Mouse (Mus musculus) v-Abl transformed pro-B cells (cell line): ENCODE data around the gene Pnma5.
"Not testable (repeated sequence)": the region's sequence is repeated elsewhere in the genome, so short reads cannot be mapped to it uniquely, and the experiment has no call there.

Experiments used
- in situ Hi-C, 2 experiments: fragments of 400-800 bp; cut with MboI; formaldehyde crosslinking; loops; one replicate each; pipeline ENCODE4 v1.15.1; 2025; ENCODE audit not compliant: unreplicated experiment in 2 of 2

Gene Pnma5

GRCm38 (mm10) chrX:73037003-73037402, at the start of gene Pnma5:
Gene Pnma5 (minus strand): TSS chrX:73037103.
- in situ Hi-C loops, result no loop called here

- in situ Hi-C loops, result not testable (repeated sequence)
Observed at GRCm38 (mm10) chrX:73082267-73083055, 45.6 kb upstream of the Pnma5 start, which contains the start of gene Xlr4a. Gene Xlr4a (minus strand): TSS chrX:73082478.

GRCm38 (mm10) chrX:73066765-73067312, 29.9 kb upstream of the Pnma5 start:
- in situ Hi-C loops, result loop anchor here in 1 of 2 experiments (25.0 kb wide), 1 partner anchor 370 kb away; the partner anchor contains the start of gene Trex2

- in situ Hi-C loops, result loop anchor here in 1 of 2 experiments (25.0 kb wide), 1 partner anchor 373 kb away; the partner anchor contains the start of gene Trex2
Observed at GRCm38 (mm10) chrX:73064415-73064793, 27.5 kb upstream of the Pnma5 start, which contains the start of gene Pnma3. Gene Pnma3 (plus strand): TSS chrX:73064787.

GRCm38 (mm10) chrX:73063512-73064414, 26.9 kb upstream of the Pnma5 start:
- in situ Hi-C loops, result loop anchor here in 1 of 2 experiments (25.0 kb wide), 1 partner anchor 374 kb away; the partner anchor contains the start of gene Trex2

- in situ Hi-C loops, result loop anchor here in 1 of 2 experiments (25.0 kb wide), 1 partner anchor 375 kb away; the partner anchor contains the start of gene Trex2
Observed at GRCm38 (mm10) chrX:73062323-73062722, 25.4 kb upstream of the Pnma5 start.

- in situ Hi-C loops, result loop anchor here in 1 of 2 experiments (25.0 kb wide), 1 partner anchor 376 kb away; the partner anchor contains the start of gene Trex2
Observed at GRCm38 (mm10) chrX:73061528-73061927, 24.6 kb upstream of the Pnma5 start.

GRCm38 (mm10) chrX:73053860-73054563, 17.1 kb upstream of the Pnma5 start:
- in situ Hi-C loops, result loop anchor here in 1 of 2 experiments (10.0 to 25.0 kb wide), 2 partner anchors 383 to 631 kb away; partner anchors contain the start of gene Trex2

- in situ Hi-C loops, result no loop called here
Observed at GRCm38 (mm10) chrX:73039666-73040065, 2.8 kb upstream of the Pnma5 start.

GRCm38 (mm10) chrX:73038831-73039230, 1.9 kb upstream of the Pnma5 start:
- in situ Hi-C loops, result no loop called here

GRCm38 (mm10) chrX:73012846-73013245, 24.1 kb downstream of the Pnma5 start:
- in situ Hi-C loops, result loop anchor here (25.0 kb wide), 4 partner anchors 424 to 1399 kb away; partner anchors contain the start of genes Pnck (in 2 of the 2), Slc6a8 (in 2 of the 2), Flna (in 1 of the 2) and Trex2 (in 1 of the 2)

- in situ Hi-C loops, result loop anchor here (5.0 to 25.0 kb wide), 5 partner anchors 429 to 1419 kb away; partner anchors contain the start of genes Pnck (in 2 of the 2), Slc6a8 (in 2 of the 2), Flna (in 1 of the 2) and G6pdx (in 1 of the 2)
Observed at GRCm38 (mm10) chrX:73007597-73008479, 29.1 kb downstream of the Pnma5 start.

- in situ Hi-C loops, result loop anchor here (5.0 to 25.0 kb wide), 5 partner anchors 432 to 1422 kb away; partner anchors contain the start of genes Pnck (in 2 of the 2), Slc6a8 (in 2 of the 2), Flna (in 1 of the 2) and G6pdx (in 1 of the 2)
Observed at GRCm38 (mm10) chrX:73005678-73006077, 31.2 kb downstream of the Pnma5 start.

GRCm38 (mm10) chrX:73003110-73003509, 33.8 kb downstream of the Pnma5 start:
- in situ Hi-C loops, result loop anchor here (25.0 kb wide), 4 partner anchors 434 to 1409 kb away; partner anchors contain the start of genes Pnck (in 2 of the 2), Slc6a8 (in 2 of the 2), Flna (in 1 of the 2) and Trex2 (in 1 of the 2)

- in situ Hi-C loops, result no loop called here
Observed at GRCm38 (mm10) chrX:72995542-72995941, 41.4 kb downstream of the Pnma5 start.

- in situ Hi-C loops, result no loop called here
Observed at GRCm38 (mm10) chrX:72992291-72992919, 44.5 kb downstream of the Pnma5 start.

- in situ Hi-C loops, result no loop called here
Observed at GRCm38 (mm10) chrX:72990581-72990980, 46.3 kb downstream of the Pnma5 start.

GRCm38 (mm10) chrX:72988431-72988830, 48.5 kb downstream of the Pnma5 start:
- in situ Hi-C loops, result no loop called here
